Mouse (Mus musculus): ENCODE measurements at regions not wholly inside any gene's neighbourhood (a gene's known extent, or its start where the extent isn't known, plus 50 kb on each side); places are given as distances from the start of the nearest gene placed in this dataset.

DNA sequence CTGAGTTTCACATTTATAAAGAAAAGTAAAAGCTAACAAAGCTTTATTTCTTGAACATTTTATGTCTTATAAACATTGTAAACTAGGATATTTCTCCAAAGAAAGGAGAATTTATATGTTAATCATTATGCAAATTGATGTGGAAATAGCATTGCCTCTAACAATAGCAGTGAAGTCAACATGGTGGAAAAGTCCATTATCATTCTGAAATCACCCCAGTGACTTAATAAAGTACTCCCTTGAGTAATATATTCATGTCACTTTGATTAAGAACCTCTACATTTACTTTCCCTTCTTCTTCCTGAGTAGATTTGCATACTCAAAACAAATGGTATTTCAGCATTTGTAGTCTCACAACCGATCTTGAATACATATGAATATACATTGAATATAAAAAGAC is 676.7 kb upstream of the Edil3 start:
- in situ Hi-C loops (cut with MboI, MseI): no loop called here

DNA sequence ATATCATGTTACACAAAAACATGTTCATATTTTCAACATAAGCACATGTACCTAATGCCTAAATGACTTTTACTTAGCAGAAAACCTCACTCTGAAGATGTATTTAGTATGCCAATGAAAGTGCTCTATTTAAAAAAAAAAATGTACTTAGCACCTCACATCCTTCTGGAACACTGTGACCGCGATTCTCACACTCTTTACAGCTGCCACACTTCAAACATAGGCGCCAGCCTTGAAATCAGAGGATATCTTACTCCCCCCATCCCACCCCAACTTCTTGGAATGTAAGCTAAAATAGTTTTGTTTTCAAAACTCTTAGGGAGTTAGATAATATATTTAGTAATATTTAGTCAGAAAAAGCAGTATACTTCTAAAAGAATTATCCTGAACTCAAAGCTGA is 634.7 kb upstream of the Edil3 start:
- in situ Hi-C loops (cut with MboI, MseI): no loop called here

DNA sequence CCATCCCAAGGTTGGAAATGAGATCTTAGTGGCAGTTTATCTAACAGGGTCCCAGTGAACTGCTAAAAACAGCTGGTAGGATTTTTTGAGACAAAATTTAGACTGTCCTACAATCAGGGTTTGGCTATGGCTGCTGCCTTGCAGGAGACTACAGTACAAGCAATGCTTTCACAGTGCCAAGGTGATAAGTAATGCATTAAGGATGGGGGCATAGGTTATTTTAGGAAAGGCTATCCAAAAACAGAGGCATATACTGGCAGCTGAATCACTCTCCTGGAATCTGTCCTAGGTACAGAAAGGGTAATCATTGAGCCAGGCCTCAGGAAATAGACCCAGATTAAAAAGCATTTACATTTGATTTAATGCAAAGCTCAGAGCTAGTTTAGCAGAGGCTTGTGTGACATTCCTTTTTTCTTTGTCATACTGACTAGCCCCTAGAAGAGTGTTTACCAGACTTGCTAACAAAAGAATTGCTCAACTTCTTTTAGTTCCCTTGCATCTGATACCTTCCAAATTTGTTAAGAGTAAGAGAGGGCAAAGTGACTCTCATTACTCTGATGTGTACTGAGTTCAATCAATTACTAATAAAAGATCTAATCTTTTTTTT is 619.5 kb upstream of the Edil3 start:
- in situ Hi-C loops (cut with MboI, MseI): loop anchor here (10.0 kb wide), 1 partner anchor 1457 kb away; no protein-coding TSS in a partner anchor

DNA sequence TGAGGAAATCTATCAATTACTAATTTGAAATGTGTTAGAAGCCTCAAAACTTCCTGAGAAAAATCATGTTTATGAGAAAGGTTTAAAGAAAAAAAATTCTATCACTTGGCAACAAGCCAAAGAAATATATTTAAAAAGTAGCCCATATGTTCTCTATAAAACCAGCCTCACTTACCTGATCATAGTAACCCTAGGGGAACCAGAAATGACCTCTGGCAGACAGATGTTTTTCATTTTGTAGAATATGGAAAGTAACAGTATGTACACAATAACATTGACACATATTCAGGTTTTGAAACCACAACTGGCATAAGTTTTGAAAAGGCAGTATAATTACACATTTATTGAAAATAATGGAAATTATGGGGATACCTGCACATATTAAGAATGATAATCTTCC is 580.8 kb upstream of the Edil3 start:
- in situ Hi-C loops (cut with MboI, MseI): no loop called here
